ENCODE assay signal across 8 mouse cellular contexts in the genomic region with DNA sequence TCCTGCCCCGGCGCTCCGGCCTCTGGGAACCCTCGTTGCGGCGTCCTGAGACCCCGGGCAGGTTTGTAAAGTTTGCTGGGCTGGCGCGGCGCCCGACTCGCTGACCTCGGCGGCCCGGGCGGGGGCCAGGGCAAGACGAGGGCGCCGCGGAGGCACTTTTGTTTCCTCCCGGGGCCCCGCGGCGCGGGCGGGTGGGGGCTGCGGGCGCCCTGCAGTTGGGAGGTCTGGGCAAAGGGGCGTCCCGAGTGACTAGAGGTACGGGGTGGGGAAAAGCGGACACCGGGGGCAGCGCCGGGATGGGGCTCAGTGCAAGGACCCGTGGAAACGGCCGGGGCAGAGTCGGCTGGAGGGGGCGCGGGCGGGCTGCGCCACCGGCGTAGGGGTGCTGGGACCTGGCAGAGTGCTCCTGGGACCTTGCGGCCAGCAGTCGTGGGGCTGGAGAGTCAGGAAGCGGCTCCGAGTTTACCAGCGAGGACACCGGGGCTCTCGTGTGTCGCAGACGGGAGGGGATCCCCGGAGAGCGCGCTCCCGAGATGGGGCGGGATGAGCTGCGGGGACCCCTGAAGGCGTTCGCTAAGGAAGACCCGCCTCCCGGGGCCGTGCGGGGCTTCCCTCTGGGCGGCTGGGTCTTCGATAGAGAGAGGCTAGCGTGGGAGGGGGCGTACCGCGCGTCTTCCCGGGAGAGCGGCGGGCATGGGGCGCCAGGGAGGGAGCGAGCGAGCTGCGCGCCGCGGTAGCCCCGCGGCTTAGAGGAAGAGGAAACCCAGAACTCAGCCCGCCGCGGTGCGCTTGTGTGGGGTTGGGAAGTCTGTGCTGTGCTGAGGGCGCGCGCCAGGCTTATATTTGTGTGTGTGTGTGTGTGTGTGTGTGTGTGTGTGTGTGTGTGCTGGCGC. TPM values are rescaled to one million over a fixed set of nuclear protein-coding genes. Genes with fewer than 3 reads are reported as not detected.
A peak's percentile ranks its signal among the peaks of the same experiment; 100 is the strongest.
DNase-seq lines count a peak whose midpoint lies in the region; ATAC-seq and TF ChIP-seq lines count a peak whose summit lies in the region.

No protein-coding gene starts in this region.

- H3K4me1 ChIP-seq in ES-Bruce4 (ENCODE audit: control insufficient read depth, insufficient read depth, low read length): no peaks in the 10 kb centered on the region
- H3K4me1 ChIP-seq in brown adipose tissue, adult 24 weeks (ENCODE audit: control insufficient read depth, insufficient read depth, insufficient read length, low read length): peaks cover 16% of the 10 kb centered on the region
- H3K4me1 ChIP-seq in forebrain, embryonic 16.5 days (replicated peaks; ENCODE audit: control insufficient read depth, insufficient read depth, low read length): peaks cover 9% of the 10 kb centered on the region
- 0 out of 2 replicates have a peak, but pooled peaks cover 3% of the 10 kb centered on the region for H3K4me1 ChIP-seq in hindbrain, embryonic 12.5 days

- peak overlapping the region; percentile 97 for H3K4me2 ChIP-seq in forebrain, embryonic 16.5 days (ENCODE audit: low read length)
- peak overlapping the region; percentile 97 for H3K4me2 ChIP-seq in hindbrain, embryonic 12.5 days (replicated peaks)

- H3K27me3 ChIP-seq in ES-Bruce4 (ENCODE audit: control insufficient read depth, insufficient read depth, low read length, poor library complexity, severe bottlenecking): peaks cover 2% of the 10 kb centered on the region; the same call in 1 of the 2 replicates
- peaks cover 24% of the 10 kb centered on the region for H3K27me3 ChIP-seq in forebrain, embryonic 16.5 days (replicated peaks; ENCODE audit: control insufficient read depth, insufficient read depth, low read length)
- peaks cover 7% of the 10 kb centered on the region; the same call in 1 of the 2 replicates for H3K27me3 ChIP-seq in hindbrain, embryonic 12.5 days

- H3K27ac ChIP-seq in ES-Bruce4 (ENCODE audit: insufficient read depth, low read length): no peak overlapping the region
- peak overlapping the region; percentile 65 for H3K27ac ChIP-seq in brown adipose tissue, adult 24 weeks (replicated peaks; ENCODE audit: low read depth, low read length)
- peak overlapping the region; percentile 48 for H3K27ac ChIP-seq in forebrain, embryonic 16.5 days (ENCODE audit: low read length)
- peak overlapping the region; percentile 64 for H3K27ac ChIP-seq in hindbrain, embryonic 12.5 days

- intact Hi-C loops in left cerebral cortex, postnatal 4 days (cut with DNase I): no loop called here

- TF ChIP-seq POLR2A in ES-Bruce4 (IDR thresholded peaks at IDR 0.05; ENCODE audit: insufficient read depth, low read length): no peak

- under 1% methylated on average over 89 of the region's 93 CpGs for WGBS in forebrain, embryonic 16.5 days
- under 1% methylated on average over 83 of the region's 93 CpGs for WGBS in hindbrain, embryonic 12.5 days

- H3K4me3 ChIP-seq in ES-Bruce4 (ENCODE audit: low read depth, low read length): peak overlapping the region; percentile 66
- H3K4me3 ChIP-seq in brown adipose tissue, adult 24 weeks (ENCODE audit: insufficient read depth, low read depth, low read length): peak overlapping the region; percentile 95
- peak overlapping the region; percentile 75 for H3K4me3 ChIP-seq in forebrain, embryonic 16.5 days (replicated peaks; ENCODE audit: low read length)
- H3K4me3 ChIP-seq in hindbrain, embryonic 12.5 days: peak overlapping the region; percentile 85

- H3K9ac ChIP-seq in ES-Bruce4 (ENCODE audit: low read depth, poor library complexity, severe bottlenecking): peak overlapping the region; percentile 85
- peak overlapping the region; percentile 71 for H3K9ac ChIP-seq in forebrain, embryonic 16.5 days (replicated peaks; ENCODE audit: low read depth, low read length)
- H3K9ac ChIP-seq in hindbrain, embryonic 12.5 days: peak overlapping the region; percentile 78

- H3K36me3 ChIP-seq in ES-Bruce4 (ENCODE audit: control insufficient read depth, insufficient read depth, low read length, poor library complexity, severe bottlenecking): no peaks in the 10 kb centered on the region
- H3K36me3 ChIP-seq in forebrain, embryonic 16.5 days (ENCODE audit: control insufficient read depth, insufficient read depth): no peaks in the 10 kb centered on the region
- no peaks in the 10 kb centered on the region for H3K36me3 ChIP-seq in hindbrain, embryonic 12.5 days

- no peak for TF ChIP-seq CTCF in ES-Bruce4 (IDR thresholded peaks at IDR 0.05; ENCODE audit: low read depth, low read length)

- no peaks in the 10 kb centered on the region for H3K9me3 ChIP-seq in ES-Bruce4 (replicated peaks; ENCODE audit: control insufficient read depth, insufficient read depth, low read length, poor library complexity, severe bottlenecking)
- no peaks in the 10 kb centered on the region for H3K9me3 ChIP-seq in forebrain, embryonic 16.5 days (ENCODE audit: control insufficient read depth, low read length)
- H3K9me3 ChIP-seq in hindbrain, embryonic 12.5 days (replicated peaks): no peaks in the 10 kb centered on the region

- DNase-seq in left cerebral cortex, postnatal 4 days: peak; percentile 57
- DNase-seq in mesoderm, embryonic 11.5 days (ENCODE audit: low read depth, low spot score): peak; percentile 56
- peak; percentile 49 for DNase-seq in right cerebral cortex, postnatal 25 days

- ATAC-seq in forebrain, embryonic 16.5 days: peak; percentile 88
- peak; percentile 84 for ATAC-seq in hindbrain, embryonic 12.5 days (ENCODE audit: low FRiP score)
- no peak for ATAC-seq in erythroid progenitor cell, adult 5-6 weeks (replicated peaks; ENCODE audit: low FRiP score, poor library complexity, severe bottlenecking)

- TF ChIP-seq EP300 in ES-Bruce4 (IDR thresholded peaks at IDR 0.05; ENCODE audit: insufficient read depth, low read depth, low read length): no peak

RNA-seq across cellular contexts. Expression of a gene that starts 0.6 kb away (rescaled TPM):
- 16.1 and 18.7 TPM in 2 replicates for polyA plus RNA-seq in ES-Bruce4 (2011; ENCODE audit: insufficient read depth, insufficient read length, low read depth, missing spikeins)
- polyA plus RNA-seq in brown adipose tissue, adult 24 weeks (2012; ENCODE audit: insufficient read depth, insufficient read length, missing spikeins): 1.7 and 2.0 TPM in 2 replicates
- 37.6 and 42.4 TPM in 2 replicates for polyA plus RNA-seq in forebrain, embryonic 16.5 days (2015; fragmentation: Nextera tagmentation; extraction: Ambion mirVana)
- 28.9 and 33.3 TPM in 2 replicates for polyA plus RNA-seq in hindbrain, embryonic 12.5 days (2016; fragmentation: Nextera tagmentation; extraction: Ambion mirVana)
- total RNA-seq in left cerebral cortex, postnatal 4 days (2021): 10 to 100 TPM; 46.6 to 46.9 TPM
- 20.5 and 20.9 TPM in 2 replicates for total RNA-seq in erythroid progenitor cell, adult 5-6 weeks (2015; ENCODE audit: low replicate concordance)
- total RNA-seq in erythroid progenitor cell, adult 5-6 weeks (2017; ENCODE audit: low replicate concordance): 5.7 and 9.6 TPM in 2 replicates
